Mouse (Mus musculus): ENCODE measurements around the gene Pls1.

GRCm38 (mm10) chr9:95795077-95795784, 49.9 kb downstream of the Pls1 start:
- no peak for TF ChIP-seq CTCF (IDR thresholded peaks at IDR 0.05; ENCODE audit: low read depth)
- no peak for TF ChIP-seq EP300 (IDR thresholded peaks at IDR 0.05; ENCODE audit: low read depth)
